Mouse (Mus musculus) heart, postnatal 10 days (tissue): ENCODE measurements around the gene Fam76a. TPM values are rescaled to one million over a fixed set of nuclear protein-coding genes. Genes with fewer than 3 reads are reported as not detected.
A peak's percentile ranks its signal among the peaks of the same experiment; 100 is the strongest.

Source experiments
- DNase-seq, 2 experiments: peaks; one replicate each; pipeline ENCODE4 v3.0.0; 2021
- intact Hi-C: fragments of 180-260 bp; cut with DNase I; formaldehyde crosslinking; loops from one replicate; pipeline ENCODE4 v1.15.1; 2025
- total RNA-seq, 2 experiments: library from RNA; stranded (reverse); gene quantifications; 2 replicates each; pipeline ENCODE4 v1.2.3; 2021

The Fam76a gene
- total RNA-seq, 2 experiments from 2014 or later = 40.7 to 43.5 TPM

DNA sequence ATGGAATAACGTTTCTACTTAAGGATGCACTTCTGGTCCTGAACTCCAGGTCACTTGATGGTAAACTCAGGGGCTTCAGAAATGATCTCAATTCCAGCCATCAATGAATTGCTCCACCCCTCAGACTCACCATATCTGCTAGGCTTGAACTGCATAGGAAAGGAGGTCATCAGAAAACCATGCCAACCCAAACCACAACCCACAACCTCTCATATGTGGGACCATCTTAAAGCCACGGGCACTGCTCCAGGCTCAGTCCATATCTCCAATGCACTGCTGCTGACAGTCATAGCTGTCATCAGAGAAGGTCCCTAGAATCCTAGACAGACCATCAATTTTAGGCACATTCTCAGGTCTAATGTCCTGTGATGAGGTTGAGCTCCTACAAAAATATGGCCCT lies 18.3 kb downstream of the Fam76a start:
- intact Hi-C loops = loop anchor here (2.0 kb wide), 1 partner anchor 19 kb away; the partner anchor contains the start of gene Stx12
- no peak for DNase-seq

DNA sequence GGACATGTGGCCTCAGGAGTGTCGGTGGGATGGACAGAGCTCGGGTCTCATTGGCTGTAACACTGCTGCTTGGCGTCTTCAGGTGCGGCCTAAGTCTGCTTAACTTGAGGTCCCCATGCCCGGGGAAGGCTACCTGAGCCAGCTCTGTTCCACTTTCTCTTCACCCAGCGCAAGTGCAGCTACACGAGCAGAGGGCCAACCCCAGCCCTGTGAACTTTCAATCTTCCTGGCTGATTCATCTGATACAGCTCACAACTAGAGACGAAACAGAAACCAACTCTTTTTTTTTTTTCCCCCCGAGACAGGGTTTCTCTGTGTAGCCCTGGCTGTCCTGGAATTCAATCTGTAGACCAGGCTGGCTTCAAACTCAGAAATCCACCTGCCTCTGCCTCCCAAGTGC lies 24.2 kb downstream of the Fam76a start:
- DNase-seq = no peak
- intact Hi-C loops = no loop called here

DNA sequence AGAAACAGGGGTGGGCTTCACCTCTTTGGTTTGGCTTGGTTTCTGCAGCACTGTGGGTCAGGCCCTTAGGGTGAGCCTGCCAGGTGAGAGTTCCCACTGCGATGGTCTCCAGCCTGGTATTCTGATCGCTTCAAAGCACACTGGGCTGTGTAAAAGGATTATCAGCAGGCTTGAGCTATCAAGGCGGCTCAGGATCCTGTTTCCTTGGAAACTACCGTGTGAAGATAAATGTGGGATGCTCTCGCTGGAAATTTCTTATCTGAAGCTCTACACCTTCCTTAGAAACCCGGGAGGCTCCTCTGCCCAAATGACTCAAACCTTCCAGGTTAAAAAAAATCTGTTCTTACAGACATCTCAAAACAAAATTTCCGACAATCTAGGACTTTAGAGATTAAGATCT lies 28.0 kb downstream of the Fam76a start:
- intact Hi-C loops = no loop called here
- no peak for DNase-seq

DNA sequence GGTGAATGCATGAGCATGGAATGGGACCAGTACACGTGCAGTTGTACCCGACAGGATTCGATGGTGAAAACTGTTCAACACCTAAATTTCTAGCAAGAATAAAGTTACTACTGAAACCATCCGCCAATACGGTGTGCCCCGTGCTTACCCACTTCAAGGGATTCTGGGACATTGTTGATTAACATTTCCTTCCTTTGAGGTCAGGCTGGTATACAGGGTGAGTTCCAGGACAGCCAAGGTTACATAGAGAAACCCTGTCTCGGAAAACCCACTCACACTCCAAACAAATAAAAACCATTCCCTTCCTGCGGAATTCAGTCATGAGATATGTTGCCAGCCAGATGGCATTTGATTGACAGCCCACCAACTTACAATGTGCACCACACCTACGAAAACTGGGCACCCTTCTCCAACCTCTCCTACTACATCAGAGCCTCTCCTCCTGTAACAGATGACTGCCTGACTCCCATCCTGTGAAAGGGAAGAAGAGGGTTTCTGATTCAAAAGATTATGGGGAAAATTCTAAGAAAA lies 37.4 kb downstream of the Fam76a start:
- DNase-seq = no peak
- intact Hi-C loops = loop anchor here (2.0 kb wide), 1 partner anchor 20 kb away; no protein-coding TSS in a partner anchor

DNA sequence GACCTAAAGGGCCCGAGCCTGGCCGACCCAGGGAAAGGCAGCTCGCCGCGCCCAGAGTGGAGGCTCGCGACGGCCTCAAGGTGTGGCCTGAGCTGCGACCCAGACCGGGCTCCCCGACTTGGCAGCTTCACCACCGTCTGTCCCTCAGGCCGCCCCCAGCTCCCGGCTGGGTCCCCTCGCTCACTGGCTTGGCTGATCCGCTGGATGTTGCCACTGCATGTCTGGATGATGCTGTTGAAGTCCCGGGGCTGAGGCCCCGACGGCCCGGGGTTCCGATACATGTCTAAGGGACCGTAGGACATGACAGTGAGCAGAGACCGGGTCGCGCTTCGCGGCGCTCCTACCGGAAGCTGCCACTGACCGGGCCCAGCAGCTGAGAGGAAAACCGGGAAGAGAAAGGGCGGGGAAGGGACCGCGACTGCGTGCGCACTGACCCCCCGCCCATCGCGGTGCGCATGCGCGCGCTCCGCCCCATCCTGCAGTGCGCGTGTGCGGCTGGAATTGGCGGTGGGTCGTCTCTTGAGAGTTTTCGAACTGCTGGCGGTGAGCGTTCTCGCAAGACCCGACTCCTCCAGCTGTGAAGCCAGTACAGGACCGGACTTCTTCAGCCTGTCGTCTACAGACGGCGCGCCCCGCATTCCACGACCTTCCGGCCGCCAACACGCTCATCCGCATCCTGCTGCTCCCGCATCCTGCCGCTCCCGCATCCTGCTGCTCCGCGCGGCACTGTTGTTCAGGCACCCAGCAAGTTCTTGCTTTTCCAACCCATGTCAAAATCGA lies 38.1 kb downstream of the Fam76a start, which contains the start of gene Stx12:
TSS of gene Stx12 (minus strand) at position 446 of the 780 bp plus-strand sequence.
- intact Hi-C loops = loop anchor here (2.0 kb wide), 1 partner anchor 21 kb away; no protein-coding TSS in a partner anchor
- peak; percentile 93 for DNase-seq

DNA sequence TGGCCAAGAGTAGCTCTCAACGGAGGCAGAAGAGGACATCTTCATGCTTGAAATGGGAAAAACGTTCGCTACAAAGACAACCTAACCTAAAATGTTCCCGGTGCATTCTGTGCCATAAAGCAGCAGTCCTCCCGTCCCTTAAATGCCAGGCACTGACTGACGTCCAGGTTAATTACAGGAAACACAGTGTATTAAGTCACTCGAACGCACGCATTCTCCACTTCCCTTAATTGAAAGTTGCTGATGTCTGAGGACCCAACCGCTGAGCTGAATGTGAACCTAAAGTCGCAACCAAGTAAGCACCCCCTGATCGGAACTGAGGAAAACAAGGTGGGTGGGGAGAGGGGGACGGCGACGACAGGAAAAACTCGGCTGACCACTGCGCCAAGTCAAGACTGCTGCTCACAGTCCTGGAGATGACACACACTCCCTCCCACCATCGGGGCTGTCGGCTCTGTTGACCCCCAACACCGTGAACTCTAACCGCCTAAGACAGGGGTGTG lies 38.7 kb downstream of the Fam76a start:
- intact Hi-C loops = loop anchor here (2.0 kb wide), 1 partner anchor 21 kb away; no protein-coding TSS in a partner anchor
- DNase-seq = peak in 1 of 2 experiments; percentile 31

DNA sequence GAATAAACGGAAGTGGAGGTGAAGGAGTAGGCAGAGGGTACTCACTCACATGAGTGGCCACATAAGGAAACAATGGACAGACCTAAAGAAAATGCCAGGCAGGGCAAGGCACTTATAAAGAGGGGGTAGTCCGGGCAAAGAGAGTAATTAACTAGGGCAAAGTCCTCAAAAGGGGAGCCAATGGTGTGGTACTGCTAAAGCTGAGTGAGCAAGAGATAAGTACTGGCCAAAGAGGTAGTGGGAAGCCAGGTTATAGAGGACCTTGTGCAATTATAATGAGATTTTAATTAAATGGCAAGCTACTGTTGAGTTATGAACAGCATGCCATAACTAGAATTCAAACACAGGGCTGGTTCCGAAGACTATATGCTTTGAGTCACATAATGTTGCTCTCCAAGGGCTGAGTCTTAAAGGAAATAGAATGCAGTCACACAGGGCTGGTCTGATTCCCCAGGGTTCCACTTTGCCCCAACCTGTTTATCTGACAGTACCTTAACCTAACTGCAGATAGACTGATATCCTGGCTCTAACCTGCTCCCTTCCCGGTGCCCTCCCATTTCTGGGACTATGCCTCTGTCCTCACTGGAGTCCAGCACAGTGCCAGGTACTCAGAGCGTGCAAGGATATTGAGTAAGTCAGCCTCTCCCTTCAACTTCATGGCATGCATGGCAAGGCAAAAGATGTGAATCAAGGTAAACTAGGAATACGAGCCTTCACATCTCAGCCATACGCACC lies 47.8 kb downstream of the Fam76a start:
- no peak for DNase-seq
- intact Hi-C loops = no loop called here

DNA sequence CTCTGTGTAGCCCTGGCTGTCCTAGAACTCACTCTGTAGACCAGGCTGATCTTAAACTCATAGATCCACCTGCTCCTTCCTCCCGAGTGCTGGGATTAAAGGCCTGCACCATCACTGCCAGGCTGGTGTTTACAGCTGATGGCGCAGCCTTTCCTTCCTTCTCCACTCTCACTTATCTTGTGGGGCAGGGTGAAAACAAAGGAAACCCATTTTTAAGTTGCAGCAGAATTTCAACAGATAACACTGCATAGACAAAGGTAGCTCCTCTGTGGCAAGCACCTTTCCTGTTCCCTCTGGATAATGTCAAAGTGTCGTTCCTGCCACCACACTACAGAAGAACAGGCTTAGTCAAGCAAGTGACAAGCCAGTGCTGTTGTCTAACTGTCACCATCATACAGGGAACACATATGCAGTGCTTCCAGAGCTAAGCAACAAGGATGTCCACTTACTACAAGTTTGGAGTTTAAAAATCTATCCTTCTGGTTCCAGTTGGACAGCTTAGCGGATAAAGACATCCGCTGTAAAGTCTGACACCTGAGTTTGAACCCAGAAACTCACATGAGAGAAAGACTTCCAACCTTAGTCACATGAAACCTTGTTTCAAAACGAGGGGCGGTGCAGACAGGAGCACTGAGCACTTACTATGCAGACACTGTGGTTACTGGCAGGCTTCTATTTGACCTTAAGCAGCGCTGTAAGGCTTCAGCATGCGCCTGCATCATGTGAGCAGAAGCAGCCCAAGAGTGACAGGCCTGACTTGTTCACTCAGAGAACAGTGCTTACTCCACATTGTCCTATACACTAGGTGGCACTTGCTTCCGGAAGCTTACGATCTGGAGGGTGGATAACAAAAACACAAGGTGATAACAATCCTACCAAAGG lies 48.6 kb downstream of the Fam76a start:
- DNase-seq = peak; percentile 14 to 25
- intact Hi-C loops = no loop called here

DNA sequence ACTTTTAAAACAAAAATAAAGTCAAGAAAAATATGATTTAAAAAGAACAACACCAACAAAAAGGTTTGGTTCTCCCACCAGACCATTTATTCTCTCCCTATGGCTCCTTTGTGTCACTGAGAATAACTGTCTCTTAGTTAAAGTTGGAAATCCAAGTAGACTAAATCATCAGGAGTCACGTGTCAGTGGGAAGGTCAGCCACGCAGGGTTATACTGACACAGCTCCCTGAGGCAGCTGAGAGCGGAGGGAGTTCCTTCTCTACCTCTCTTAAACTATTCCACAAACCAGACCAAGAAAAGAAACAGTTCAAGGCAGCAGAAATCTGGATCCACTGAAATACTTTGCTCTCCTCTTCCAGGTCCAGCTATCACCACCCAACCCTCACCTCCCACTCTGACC lies 51.2 kb downstream of the Fam76a start:
- intact Hi-C loops = no loop called here
- DNase-seq = no peak

DNA sequence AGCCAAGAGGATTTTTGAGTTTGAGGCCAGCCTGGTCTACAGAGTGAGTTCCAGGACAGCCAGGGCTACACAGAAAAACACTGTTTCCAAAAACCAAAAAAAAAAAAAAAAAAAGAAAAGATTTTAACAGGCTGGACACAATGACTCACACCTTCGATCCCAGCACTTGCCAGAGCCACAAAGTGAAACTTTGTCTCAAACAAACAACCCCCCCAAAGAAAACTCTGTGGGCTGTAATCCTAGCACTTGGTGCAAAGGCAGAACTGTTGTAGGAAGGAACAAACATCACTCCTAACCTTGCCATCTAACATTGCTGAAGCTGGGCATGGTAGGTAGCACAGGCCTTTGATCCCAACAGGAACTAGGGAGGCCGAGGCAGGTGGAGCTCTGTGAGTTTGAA lies 57.5 kb downstream of the Fam76a start:
- DNase-seq = no peak
- intact Hi-C loops = no loop called here

DNA sequence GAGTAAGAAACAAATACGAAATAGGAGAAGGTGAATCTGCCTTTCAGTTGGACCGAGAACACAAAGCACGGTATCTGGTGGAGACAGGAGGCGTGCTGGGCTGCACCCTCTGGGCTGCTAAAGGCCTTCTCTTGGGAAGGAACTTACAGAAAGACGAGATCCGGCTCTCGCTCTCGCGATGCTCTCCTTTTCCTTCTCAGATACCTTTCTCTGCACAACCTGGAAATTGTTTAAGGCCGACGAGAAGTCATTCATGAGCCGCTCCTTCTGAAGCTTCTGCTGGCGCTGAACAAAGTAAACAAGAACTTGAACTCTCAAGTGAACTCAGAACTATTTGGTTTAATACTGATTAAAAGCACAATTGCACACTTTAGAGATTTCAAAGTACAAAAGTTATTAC lies 59.3 kb downstream of the Fam76a start:
- intact Hi-C loops = no loop called here
- no peak for DNase-seq

DNA sequence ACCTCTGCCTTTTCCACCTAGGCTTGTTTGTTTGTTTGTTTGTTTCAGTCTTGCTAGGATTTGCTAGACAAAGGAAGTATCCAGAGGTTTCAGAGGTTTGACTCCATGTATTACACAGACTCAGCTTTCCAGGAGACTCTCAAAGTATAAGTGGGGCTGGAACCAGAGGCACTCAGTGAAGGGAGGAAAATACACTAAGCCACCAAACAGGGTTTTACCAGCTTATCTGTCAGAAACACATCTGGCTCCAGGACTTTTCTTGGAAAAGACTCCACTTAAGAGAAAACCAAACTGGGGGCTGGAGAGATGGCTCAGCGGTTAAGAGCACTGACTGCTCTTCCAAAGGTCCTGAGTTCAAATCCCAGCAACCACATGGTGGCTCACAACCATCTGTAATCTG lies 61.5 kb downstream of the Fam76a start:
- intact Hi-C loops = no loop called here
- DNase-seq = no peak

Other genes with a start within 250 kb of the Fam76a start
- 1 to 10 TPM; 2.1 to 4.0 TPM for gene Xkr8, start 190.0 kb downstream of the Fam76a start, total RNA-seq
- gene Smpdl3b, start 165.3 kb downstream of the Fam76a start, total RNA-seq = 1 to 10 TPM; 1.2 TPM
- gene Rpa2, start 154.2 kb downstream of the Fam76a start, total RNA-seq = 10 to 100 TPM; 17.3 to 20.4 TPM
- 1 to 10 TPM; 2.6 to 3.3 TPM for gene Themis2, start 126.2 kb downstream of the Fam76a start, total RNA-seq
- 10 to 100 TPM; 24.1 to 28.0 TPM for gene Ppp1r8, start 79.4 kb downstream of the Fam76a start, total RNA-seq
- gene Stx12, start 38.0 kb downstream of the Fam76a start, total RNA-seq = 10 to 100 TPM; 47.0 to 49.9 TPM
- under 1 TPM; 0.19 to 0.40 TPM for gene Fgr, start 51.5 kb upstream of the Fam76a start, total RNA-seq
- gene Ahdc1, start 88.7 kb upstream of the Fam76a start, total RNA-seq = 10 to 100 TPM; 54.0 to 63.0 TPM
- 100 to 1,000 TPM; 134 to 164 TPM for gene Wasf2, start 207.9 kb upstream of the Fam76a start, total RNA-seq